Mouse (Mus musculus) cerebellum, adult (tissue): ENCODE results near the gene Cwc27.

ENCODE experiments used
- ATAC-seq: cut with Nextera tagmentation; 2 replicates; pipeline ENCODE4 v1.9.2; 2017; ENCODE audit warnings: mild to moderate bottlenecking, moderate library complexity, mixed read lengths; ENCODE audit not compliant: insufficient number of reproducible peaks, low FRiP score, low TSS enrichment

Gene Cwc27

DNA sequence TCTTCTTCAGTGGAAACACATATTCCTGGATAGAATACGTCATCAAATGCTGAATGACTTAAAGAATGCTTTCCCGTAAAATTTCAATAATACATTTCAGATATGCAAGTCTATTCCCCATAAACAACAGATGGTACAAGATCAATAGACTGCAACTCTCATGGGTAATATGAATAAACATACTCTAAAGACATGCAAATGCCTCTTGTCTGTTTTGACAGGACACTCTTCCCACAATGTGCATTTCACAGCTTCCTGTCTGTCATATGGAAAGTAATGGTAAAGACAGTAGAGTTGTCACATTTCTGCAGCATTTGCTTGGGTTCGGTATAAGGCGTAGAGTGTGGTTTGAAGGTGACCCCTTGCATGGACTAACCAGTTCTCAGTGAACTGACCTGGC lies 29.7 kb downstream of the Cwc27 start:
- ATAC-seq = no peak

DNA sequence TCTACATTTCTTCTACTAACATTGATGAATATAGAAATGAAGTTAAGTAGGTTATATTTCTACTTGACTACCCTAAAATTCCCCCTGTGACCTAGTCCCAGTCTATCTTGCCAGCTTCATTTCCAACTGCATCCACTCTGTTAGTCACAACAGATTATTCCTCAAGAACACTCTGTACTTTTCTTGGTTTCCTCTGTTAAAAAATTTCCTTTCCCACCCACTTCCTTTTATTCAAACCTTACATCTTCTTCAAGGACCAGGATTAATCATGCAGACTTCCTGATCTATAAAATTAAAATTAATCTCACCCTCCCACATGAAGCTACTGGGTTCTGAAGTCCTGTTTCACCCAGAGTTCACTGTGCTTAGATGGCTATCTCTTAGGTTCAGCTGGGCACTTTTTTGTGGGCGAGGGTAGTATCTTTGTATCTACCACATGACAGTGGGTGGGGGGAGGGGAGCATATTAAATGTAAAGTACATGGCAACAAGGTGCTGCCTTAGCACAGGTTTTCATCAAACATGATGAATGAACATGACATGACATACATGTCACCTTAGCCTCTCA lies 37.8 kb downstream of the Cwc27 start:
- ATAC-seq = no peak

DNA sequence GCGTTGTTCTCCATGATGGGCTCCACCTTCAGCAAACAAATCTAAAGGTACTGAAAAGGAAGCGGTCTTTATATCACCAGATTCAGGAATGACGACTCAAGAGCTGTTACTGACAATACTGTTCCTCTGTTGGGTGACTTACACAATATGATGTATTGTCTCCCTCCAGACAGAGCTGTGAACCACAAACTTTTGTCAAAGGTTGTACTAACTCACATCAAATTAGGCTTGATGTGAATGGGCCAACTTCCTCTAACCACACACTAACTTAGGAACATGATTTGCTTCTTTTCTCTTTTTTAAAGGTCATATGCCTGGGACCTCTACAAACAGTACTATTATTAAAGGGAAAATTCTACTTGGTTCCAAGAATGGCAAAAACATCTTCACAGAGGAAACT lies 53.7 kb downstream of the Cwc27 start:
- ATAC-seq = no peak

DNA sequence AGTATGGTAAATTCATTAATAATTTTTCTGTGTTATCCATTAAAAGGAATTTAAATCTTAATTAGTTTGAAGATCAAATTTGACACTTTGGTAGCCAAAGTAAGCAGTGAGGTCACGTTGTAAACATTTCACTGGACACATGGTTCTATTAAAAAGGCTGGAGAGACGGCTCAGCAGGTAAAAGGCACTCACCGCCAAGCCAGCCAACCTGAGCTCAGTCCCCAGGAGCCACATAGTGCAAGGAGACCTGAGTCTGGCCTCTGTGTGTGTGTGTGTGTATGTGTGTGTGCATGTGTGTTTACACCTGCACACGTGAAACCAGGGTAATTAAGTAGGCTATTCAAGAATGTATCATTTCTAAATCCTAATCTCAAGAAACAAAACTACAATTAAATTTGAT lies 54.5 kb downstream of the Cwc27 start:
- ATAC-seq = 0 out of 2 replicates have a peak, but pooled peaks have one; percentile 28

DNA sequence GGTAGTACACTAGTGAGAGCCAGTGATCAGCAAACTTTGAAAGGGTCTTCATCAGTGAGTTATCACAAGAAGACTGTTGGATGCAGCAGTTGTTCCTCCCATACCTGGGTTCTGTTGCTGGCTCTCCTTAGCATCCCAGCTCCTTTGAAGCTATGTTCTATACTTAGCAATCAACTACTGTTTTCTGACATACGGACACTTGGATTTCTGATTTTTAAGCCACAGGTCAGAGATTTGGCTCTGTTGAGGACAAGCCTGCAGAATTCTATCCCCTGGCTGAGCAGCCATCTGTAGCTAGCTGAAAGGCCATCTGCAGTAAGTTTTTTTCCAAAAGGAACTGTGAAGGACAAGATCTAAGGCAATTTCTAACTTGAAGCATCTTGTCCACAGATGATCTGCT lies 57.6 kb downstream of the Cwc27 start:
- peak; percentile 85 for ATAC-seq

DNA sequence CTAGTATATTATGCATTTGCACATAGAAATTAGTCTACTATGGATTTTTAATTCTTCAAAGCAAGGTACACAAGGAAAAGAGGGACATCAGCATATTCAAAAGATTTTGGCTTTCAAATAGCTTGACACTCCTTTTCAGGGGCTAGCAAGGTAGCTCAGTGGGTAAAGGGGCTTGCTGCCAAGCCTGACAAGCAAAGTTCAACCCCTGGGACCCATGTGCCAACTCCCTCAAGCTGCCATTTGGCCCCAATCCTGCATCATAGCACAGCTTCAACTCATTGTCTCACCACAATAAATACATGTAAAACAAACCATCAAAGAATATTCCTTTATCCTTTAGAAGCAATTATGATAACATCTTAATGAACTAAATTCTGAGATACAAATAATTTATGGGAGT lies 69.9 kb downstream of the Cwc27 start:
- no peak for ATAC-seq

DNA sequence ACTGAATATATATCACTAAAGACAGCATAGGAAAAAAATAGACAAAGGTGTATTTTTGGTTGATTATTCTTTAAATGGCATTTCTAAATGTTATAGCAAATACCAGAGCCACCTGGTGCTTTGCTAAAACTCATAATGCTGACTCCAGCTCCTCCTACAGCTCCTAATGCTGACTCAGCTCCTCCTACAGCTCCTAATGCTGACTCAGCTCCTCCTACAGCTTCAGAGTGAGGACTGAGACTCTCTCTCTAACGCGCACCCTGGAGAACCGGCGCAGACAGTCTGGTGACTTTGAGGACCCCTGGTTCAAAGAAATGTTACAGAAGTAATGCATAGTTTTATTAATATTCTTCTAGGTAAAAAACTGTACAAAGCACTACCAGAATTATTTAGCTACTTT lies 74.1 kb downstream of the Cwc27 start:
- ATAC-seq = no peak

DNA sequence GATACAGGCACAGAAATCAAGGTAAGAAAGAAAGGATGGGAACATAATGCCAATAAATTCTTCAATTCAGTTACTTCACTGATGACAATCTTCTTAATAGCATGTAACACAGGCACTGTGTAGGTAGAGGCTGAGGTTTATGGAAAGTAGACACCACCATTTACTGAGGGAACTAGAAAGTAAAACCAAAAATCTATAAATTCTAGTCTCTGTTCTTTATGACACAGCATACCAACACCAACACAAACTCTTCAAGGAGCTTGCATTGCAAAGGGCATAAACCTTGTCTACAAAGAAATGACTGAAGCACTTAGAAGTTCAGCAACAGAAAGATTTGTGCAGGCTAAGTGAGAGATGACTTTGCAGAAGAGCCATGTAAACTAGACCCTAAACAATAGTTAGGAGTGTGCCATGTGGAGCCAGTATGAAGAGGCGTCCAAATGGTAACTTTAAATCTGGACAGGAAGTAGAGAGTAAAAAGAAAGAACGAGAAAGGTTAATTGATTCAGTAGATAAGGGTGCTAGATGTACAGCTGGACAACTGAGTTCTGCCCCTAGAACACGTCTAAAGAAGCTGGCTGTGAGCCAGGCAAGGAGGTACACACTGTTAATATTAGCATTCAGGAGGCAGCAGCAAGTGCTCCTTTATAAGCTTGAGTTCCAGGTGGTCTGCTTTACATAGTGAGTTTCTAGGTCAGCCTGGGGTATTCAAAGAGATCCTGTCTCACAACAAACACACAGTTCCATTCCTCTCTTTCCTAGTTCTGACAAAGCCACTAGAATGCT lies 87.5 kb downstream of the Cwc27 start:
- ATAC-seq = no peak; the same call in 1 of the 2 replicates

DNA sequence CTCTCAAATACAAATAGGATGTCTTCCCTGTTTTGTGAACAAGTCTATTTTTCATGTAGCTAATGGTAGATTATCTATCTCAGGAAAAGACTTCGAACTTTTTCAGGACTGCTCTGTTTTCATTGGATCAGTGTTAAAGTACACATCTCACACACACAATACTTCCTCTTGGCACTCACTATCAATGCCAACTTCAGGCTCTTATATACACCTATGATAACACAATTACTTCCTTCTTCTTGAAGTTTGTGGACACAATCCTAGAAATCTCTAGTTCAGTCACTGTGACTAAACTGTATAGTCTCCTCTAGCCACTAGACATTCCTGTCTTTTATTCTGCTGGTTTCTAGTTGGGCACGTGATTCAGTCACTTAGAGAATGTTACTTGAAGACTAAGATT lies 89.3 kb downstream of the Cwc27 start:
- no peak for ATAC-seq

DNA sequence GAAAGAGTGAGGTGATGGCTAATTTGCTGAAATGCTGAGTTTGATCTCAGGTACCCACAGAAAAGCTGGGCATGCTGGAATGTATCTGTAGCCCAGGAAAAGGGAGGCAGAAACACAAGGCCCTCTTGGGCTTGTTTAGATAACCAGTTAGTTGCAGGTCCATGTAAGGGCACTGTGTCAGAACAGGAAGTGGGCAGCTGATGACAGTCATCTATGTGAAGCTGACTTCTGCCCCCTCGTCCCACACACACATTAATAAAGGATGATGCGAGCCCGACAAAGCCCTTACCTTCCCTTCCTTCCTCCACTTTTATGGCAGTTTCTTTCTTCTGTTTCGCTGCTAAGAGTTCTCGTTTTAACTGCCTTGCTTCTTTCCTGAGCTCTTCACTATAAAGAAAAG lies 96.8 kb downstream of the Cwc27 start:
- ATAC-seq = no peak

DNA sequence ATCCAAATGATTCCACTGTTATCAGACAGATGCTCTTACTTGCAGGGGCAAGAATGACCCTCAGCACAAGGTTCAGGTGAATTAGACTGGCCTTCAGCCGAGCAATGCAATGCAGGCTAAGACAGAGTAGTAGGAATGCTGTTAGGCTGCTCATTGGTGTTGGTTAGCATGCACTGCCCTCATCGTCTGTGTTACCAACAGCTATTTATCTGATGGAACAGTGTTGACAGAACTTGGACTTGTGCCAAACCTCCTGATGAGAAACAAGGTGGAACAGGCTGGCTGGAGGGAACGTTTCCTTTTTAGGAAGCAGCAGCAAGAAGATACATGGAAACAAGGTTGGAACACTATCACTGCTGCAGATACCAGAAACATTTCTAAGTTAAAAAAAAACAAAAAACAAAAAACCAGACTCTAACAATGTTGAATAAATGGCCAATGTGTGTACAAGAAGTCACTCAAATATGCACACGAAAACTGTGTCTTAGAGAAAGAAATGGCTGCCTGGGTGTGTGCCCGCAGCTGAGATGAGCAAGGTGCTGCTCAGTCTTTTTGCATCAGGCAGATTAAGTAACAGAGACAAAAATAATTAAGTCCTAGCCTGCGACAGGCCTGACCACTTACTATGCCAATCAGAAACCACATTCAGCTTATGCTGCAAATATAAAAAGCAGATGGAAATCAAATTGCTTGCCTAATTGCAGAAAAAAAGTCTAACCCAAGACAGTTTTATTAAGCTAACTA lies 122.2 kb downstream of the Cwc27 start:
- peak; percentile 96 for ATAC-seq

DNA sequence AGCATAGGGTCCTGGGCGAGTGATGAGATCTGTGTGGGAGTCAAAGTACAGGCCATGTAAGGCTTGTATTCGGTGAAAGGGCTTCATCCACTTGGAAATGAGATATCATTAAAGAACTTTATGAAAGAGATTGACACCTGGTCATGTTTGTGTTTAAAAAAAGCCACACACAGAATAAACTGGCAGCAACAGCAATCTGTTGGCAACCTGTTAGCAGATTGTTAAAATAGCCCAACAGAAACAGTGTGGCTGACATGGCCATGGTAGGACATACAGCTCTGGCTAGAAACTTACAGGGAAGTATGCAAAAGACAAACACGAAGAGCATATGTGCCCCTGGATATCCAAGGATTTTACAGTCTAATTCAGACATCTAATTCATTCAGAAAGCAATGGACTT lies 124.2 kb downstream of the Cwc27 start:
- ATAC-seq = no peak

DNA sequence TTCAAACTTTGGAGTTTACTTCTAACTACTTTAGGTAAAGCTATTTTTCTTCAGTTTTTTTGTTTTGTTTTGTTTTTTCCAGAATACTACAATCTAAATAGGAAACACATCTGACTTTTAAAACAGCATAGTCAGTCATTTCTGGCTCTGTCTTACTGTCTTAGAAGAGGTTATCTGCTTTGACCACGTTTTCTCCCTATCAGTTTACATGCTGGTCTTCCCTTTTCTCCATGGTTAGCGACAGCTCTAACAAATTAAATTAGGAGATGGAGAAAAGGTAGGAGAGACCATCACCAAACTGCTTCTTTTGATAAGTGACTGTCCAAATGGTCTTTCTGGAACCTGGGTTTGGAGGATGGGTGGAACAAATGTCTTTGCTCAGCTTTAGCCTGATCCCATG lies 131.4 kb downstream of the Cwc27 start:
- ATAC-seq = no peak

DNA sequence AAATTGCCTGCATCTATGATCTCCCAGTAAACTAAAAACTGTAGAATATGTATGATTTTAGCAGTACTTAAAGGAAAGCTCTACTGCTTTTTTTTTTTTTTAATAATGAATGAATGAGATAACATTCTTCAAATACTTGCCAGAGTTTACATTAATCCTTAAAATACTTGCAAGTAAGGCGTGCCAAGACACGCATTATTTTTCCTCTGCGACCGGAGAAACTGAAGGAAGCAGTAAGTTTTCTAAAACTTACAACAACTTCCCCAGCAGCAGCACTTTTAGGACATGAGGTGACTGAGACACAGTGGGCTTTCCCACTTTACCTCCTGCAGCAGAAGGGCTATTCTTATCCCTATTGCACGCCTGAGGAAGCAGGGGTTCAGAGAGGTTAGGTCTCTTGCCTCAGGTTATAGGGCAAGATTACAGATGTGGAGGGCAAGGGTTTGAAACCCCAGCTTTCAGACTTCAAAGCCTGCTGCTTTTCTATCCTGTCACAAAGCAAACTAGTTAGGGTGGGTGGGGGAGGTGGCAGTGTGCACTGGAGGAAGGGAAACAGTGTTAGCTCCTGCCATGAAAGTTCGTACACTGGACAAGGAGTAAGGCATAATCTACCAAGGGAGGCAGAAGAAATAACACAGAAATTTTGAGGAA lies 132.5 kb downstream of the Cwc27 start:
- no peak for ATAC-seq

DNA sequence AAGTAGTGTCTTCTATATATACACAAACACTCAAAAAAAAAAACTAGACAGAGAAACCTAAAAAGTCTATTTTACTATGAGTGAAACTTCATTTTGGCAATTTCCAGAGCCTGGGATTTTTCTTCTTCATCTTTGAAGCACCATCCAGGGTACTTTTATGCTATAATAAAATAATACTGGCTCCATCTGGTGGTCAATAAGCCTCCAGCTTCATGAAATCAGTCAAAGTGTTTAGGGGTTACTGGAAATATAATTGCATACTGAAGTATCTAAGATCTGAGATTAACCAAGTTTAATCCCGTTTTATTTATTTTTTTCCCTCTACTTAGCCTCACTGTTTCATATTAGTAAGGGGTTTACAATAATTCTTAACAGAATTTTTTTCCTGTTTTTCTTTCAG lies 135.7 kb downstream of the Cwc27 start:
- 0 out of 2 replicates have a peak, but pooled peaks have one; percentile 49 for ATAC-seq

DNA sequence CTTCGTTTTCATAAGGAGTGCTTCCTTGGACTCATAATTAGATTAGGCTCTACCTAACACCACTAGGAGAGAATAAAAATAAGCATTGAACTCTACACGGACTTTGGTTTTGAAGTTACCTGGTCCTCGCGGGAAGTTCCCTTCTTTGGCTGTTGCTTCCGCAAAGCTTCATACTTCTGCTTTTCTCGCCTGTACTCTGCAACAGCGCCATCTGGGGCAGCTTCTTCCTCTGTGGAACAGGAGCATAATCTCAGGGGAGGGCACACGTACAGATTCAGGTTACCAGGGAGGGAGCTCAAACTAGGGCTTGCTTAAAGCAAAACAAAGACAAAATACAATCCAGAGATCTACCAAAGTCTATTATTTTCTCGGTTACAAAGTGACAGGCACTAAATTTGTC lies 155.8 kb downstream of the Cwc27 start:
- no peak for ATAC-seq

DNA sequence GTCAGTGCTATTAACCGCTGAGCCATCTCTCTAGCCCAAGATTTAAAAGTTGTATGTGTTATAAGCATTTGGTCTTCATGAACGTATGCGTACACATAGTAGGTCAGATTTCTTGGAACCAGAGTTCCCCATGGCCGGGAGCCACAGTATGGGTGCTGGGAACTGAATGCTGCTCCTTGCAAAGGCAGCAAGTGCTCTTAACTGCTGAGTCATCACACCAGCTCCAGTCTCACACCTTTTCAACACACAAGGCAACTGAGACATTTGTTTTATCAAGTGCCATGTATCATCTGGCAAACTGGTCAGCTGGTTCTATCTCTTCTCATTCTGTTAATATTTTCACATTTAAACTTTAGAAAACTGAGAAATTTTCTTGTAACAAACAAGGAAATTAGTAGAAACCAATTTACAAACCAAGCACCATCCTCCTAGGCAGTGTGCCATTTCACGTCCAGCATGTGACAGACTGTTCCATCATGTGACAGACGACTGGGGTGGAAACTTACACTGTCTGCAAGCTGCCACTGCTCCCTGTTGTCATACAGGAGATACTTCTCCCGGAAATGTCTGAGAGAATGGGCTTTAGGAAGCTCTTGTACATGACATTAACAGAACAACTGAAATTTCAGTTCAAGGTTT lies 156.8 kb downstream of the Cwc27 start:
- ATAC-seq = no peak

DNA sequence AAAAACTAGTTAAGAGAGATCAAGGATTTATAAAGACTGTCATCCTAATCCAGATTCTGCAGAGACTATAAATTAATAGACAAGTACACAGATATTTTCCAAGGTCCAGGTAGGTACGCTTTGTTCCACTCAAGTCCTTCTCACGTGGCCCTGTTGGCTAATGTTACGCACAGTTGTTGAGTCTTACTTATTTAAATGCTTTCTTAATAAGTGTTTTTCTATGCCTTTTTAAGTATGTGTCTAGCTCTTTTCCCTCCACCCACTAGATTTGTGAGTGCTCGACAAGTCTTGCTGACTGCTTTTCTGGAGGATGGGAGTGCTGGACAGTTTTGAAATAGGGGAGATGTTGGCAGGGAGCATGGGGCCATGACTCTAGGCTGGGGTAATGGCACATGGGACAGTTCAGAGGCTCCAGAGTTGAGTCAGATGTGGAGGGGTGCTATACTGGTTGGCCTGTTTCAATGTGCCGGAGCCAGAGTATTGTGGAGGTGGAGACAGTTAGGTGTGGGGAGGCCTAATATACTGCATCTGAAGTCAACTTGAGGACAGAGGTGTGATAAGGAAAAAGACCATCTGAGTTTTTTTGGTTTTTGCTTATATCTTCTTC lies 160.2 kb downstream of the Cwc27 start:
- ATAC-seq = no peak

DNA sequence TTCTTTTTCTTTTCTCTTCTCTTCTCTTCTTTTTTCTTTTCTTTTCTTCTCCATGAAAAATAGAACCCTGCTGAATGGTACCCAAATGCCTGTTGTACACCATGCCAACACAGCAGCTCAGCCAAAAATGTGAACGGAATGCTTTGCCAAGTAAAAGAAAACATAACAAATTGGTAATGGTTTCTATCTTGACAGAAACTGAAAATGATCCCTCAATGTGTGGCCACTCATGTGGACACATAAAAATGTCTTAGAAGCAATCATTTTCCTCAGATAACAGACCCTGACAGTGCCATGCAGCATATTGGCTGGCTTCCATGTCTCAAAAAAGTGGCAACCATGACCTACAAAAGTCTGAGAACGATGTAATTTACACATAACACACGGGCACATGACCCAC lies 161.8 kb downstream of the Cwc27 start:
- peak; percentile 59 for ATAC-seq

DNA sequence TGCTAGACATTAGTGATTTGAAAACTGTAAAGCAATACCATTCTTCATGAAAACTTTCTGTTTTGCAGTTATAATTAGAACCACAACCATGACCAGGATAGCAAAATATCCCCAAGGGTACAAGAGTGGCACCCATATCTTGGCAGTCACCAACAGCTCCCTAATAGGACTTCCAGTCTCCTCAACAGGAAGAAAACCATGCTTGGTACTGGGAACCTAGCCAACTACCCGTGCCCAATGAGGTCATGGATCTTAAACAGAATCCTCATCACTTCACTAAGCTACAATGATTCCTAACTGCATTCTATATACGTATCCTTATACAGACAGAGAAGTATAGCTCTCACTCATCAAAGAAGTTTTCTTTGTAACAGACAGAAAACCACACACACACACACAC lies 165.2 kb downstream of the Cwc27 start:
- no peak for ATAC-seq
